In genomic region chr1:139336997-139337396, GRCm38 (mm10) we compare ENCODE assay signal across 27 mouse cellular contexts. TPM values are rescaled to one million over a fixed set of nuclear protein-coding genes. Genes with fewer than 3 reads are reported as not detected.
DNase-seq lines count a peak whose midpoint lies in the region; ATAC-seq and TF ChIP-seq lines count a peak whose summit lies in the region.
"Had no signal": no experiment of that assay in that cellular context is flagged by ENCODE, and none has a peak within 500 bp of the region (broad histone marks: within the 10 kb centered on the region; RNA-seq: fewer than 3 reads in every experiment).

No protein-coding gene starts in this region.

- no peaks in the 10 kb centered on the region for H3K4me1 ChIP-seq in hindbrain, embryonic 14.5 days (replicated peaks; ENCODE audit: control insufficient read depth, insufficient read depth, low read length)
- no peaks in the 10 kb centered on the region for H3K4me1 ChIP-seq in hindbrain, embryonic 12.5 days
- H3K4me1 ChIP-seq in hindbrain, embryonic 16.5 days (ENCODE audit: control insufficient read depth, insufficient read depth, low read depth, low read length): no peaks in the 10 kb centered on the region
- H3K4me1 ChIP-seq in hindbrain, embryonic 13.5 days (replicated peaks): no peaks in the 10 kb centered on the region
- H3K4me1 ChIP-seq in midbrain, postnatal 0 days (ENCODE audit: insufficient read depth, low read length): no peaks in the 10 kb centered on the region
- H3K4me1 ChIP-seq in midbrain, embryonic 15.5 days: no peaks in the 10 kb centered on the region
- H3K4me1 ChIP-seq: embryonic facial prominence, embryonic 13.5 days; embryonic facial prominence, embryonic 15.5 days had no signal

- H3K4me2 ChIP-seq in hindbrain, embryonic 14.5 days (replicated peaks): no peak overlapping the region
- H3K4me2 ChIP-seq in hindbrain, embryonic 12.5 days (replicated peaks): no peak overlapping the region
- H3K4me2 ChIP-seq in hindbrain, embryonic 16.5 days (ENCODE audit: low read length): no peak overlapping the region
- no peak overlapping the region for H3K4me2 ChIP-seq in hindbrain, embryonic 13.5 days
- H3K4me2 ChIP-seq in midbrain, postnatal 0 days (ENCODE audit: low read depth, low read length, poor library complexity, severe bottlenecking): no peak overlapping the region
- H3K4me2 ChIP-seq in midbrain, embryonic 15.5 days: no peak overlapping the region
- H3K4me2 ChIP-seq: embryonic facial prominence, embryonic 13.5 days; embryonic facial prominence, embryonic 15.5 days; forebrain, embryonic 13.5 days had no signal

- WGBS in hindbrain, embryonic 14.5 days: 65% methylated on average over 2 of the region's 2 CpGs
- 78% methylated on average over 2 of the region's 2 CpGs for WGBS in hindbrain, embryonic 12.5 days
- 51% methylated on average over 2 of the region's 2 CpGs for WGBS in hindbrain, embryonic 16.5 days
- whole genome bisulfite sequencing in hindbrain, embryonic 13.5 days: 80% methylated on average over 2 of the region's 2 CpGs
- WGBS in midbrain, postnatal 0 days: 92% methylated on average over 2 of the region's 2 CpGs
- 66% methylated on average over 2 of the region's 2 CpGs for WGBS in midbrain, embryonic 15.5 days

- H3K27me3 ChIP-seq in hindbrain, embryonic 14.5 days (ENCODE audit: control insufficient read depth, insufficient read depth, low read length): no peaks in the 10 kb centered on the region
- H3K27me3 ChIP-seq in hindbrain, embryonic 12.5 days: no peaks in the 10 kb centered on the region
- H3K27me3 ChIP-seq in hindbrain, embryonic 16.5 days (replicated peaks; ENCODE audit: control insufficient read depth, insufficient read depth, low read length): no peaks in the 10 kb centered on the region
- H3K27me3 ChIP-seq in hindbrain, embryonic 13.5 days: no peaks in the 10 kb centered on the region
- no peaks in the 10 kb centered on the region for H3K27me3 ChIP-seq in midbrain, postnatal 0 days (ENCODE audit: insufficient read depth, low read length)
- no peaks in the 10 kb centered on the region for H3K27me3 ChIP-seq in midbrain, embryonic 15.5 days (replicated peaks)
- H3K27me3 ChIP-seq: embryonic facial prominence, embryonic 13.5 days; embryonic facial prominence, embryonic 15.5 days; forebrain, embryonic 13.5 days had no signal

- TF ChIP-seq POLR2A in brain, embryonic 14.5 days (IDR thresholded peaks at IDR 0.05; ENCODE audit: borderline replicate concordance, extremely low read depth, insufficient read depth, insufficient read length, poor library complexity, severe bottlenecking): no peak

- no peak overlapping the region for H3K27ac ChIP-seq in hindbrain, embryonic 14.5 days
- no peak overlapping the region for H3K27ac ChIP-seq in hindbrain, embryonic 12.5 days
- no peak overlapping the region for H3K27ac ChIP-seq in hindbrain, embryonic 16.5 days (ENCODE audit: low read depth, low read length)
- H3K27ac ChIP-seq in hindbrain, embryonic 13.5 days: no peak overlapping the region
- no peak overlapping the region for H3K27ac ChIP-seq in midbrain, postnatal 0 days (ENCODE audit: low read depth, low read length)
- no peak overlapping the region for H3K27ac ChIP-seq in midbrain, embryonic 15.5 days
- H3K27ac ChIP-seq: embryonic facial prominence, embryonic 13.5 days; embryonic facial prominence, embryonic 15.5 days; forebrain, embryonic 13.5 days had no signal

- DNase-seq in hindbrain, embryonic 14.5 days (ENCODE audit: low spot score): no peak
- DNase-seq in midbrain, postnatal 0 days (ENCODE audit: low spot score): peak; percentile 10
- DNase-seq in brain, embryonic 14.5 days (ENCODE audit: low read depth): peak; percentile 50
- DNase-seq: adrenal gland, adult 8-10 months; adrenal gland, postnatal 14 days; adrenal gland, postnatal 36 days; cerebellum, adult 11 months; cerebellum, adult 18-20 months; cerebellum, adult 8-10 months; cerebellum, adult 9-11 months; cerebellum, postnatal 14 days; cerebellum, postnatal 36 days; embryo, embryonic 11 days had no signal

- H3K9me3 ChIP-seq in hindbrain, embryonic 14.5 days (ENCODE audit: control insufficient read depth, low read length): no peaks in the 10 kb centered on the region
- H3K9me3 ChIP-seq in hindbrain, embryonic 12.5 days (replicated peaks): no peaks in the 10 kb centered on the region
- H3K9me3 ChIP-seq in hindbrain, embryonic 16.5 days (ENCODE audit: control insufficient read depth, low read length): no peaks in the 10 kb centered on the region
- no peaks in the 10 kb centered on the region for H3K9me3 ChIP-seq in hindbrain, embryonic 13.5 days
- H3K9me3 ChIP-seq in midbrain, postnatal 0 days (ENCODE audit: low read length): no peaks in the 10 kb centered on the region
- H3K9me3 ChIP-seq in midbrain, embryonic 15.5 days: no peaks in the 10 kb centered on the region
- H3K9me3 ChIP-seq: embryonic facial prominence, embryonic 13.5 days; embryonic facial prominence, embryonic 15.5 days; forebrain, embryonic 13.5 days had no signal

- no peaks in the 10 kb centered on the region for H3K36me3 ChIP-seq in hindbrain, embryonic 14.5 days (replicated peaks; ENCODE audit: control insufficient read depth, insufficient read depth)
- no peaks in the 10 kb centered on the region for H3K36me3 ChIP-seq in hindbrain, embryonic 12.5 days
- H3K36me3 ChIP-seq in hindbrain, embryonic 16.5 days (ENCODE audit: control insufficient read depth, insufficient read depth, low read length): no peaks in the 10 kb centered on the region
- H3K36me3 ChIP-seq in hindbrain, embryonic 13.5 days: no peaks in the 10 kb centered on the region
- H3K36me3 ChIP-seq in midbrain, postnatal 0 days (ENCODE audit: insufficient read depth, low read length): no peaks in the 10 kb centered on the region
- H3K36me3 ChIP-seq in midbrain, embryonic 15.5 days (replicated peaks): no peaks in the 10 kb centered on the region
- H3K36me3 ChIP-seq: embryonic facial prominence, embryonic 13.5 days; embryonic facial prominence, embryonic 15.5 days had no signal

- H3K4me3 ChIP-seq in hindbrain, embryonic 14.5 days (replicated peaks; ENCODE audit: low read length): no peak overlapping the region
- H3K4me3 ChIP-seq in hindbrain, embryonic 12.5 days: no peak overlapping the region
- no peak overlapping the region for H3K4me3 ChIP-seq in hindbrain, embryonic 16.5 days (ENCODE audit: low read length)
- no peak overlapping the region for H3K4me3 ChIP-seq in hindbrain, embryonic 13.5 days
- no peak overlapping the region for H3K4me3 ChIP-seq in midbrain, postnatal 0 days (ENCODE audit: low read depth, low read length)
- H3K4me3 ChIP-seq in midbrain, embryonic 15.5 days: no peak overlapping the region
- H3K4me3 ChIP-seq: embryonic facial prominence, embryonic 13.5 days; embryonic facial prominence, embryonic 15.5 days; forebrain, embryonic 13.5 days had no signal

- H3K9ac ChIP-seq in hindbrain, embryonic 14.5 days: no peak overlapping the region
- H3K9ac ChIP-seq in hindbrain, embryonic 12.5 days: no peak overlapping the region
- H3K9ac ChIP-seq in hindbrain, embryonic 16.5 days (ENCODE audit: low read depth, low read length): no peak overlapping the region
- H3K9ac ChIP-seq in hindbrain, embryonic 13.5 days: no peak overlapping the region
- no peak overlapping the region for H3K9ac ChIP-seq in midbrain, postnatal 0 days (replicated peaks; ENCODE audit: low read length, poor library complexity, severe bottlenecking)
- no peak overlapping the region for H3K9ac ChIP-seq in midbrain, embryonic 15.5 days
- H3K9ac ChIP-seq: embryonic facial prominence, embryonic 13.5 days; embryonic facial prominence, embryonic 15.5 days; forebrain, embryonic 13.5 days had no signal

- peak; percentile 31; the same call in 1 of the 2 replicates for ATAC-seq in hindbrain, embryonic 14.5 days (ENCODE audit: low FRiP score)
- ATAC-seq in hindbrain, embryonic 12.5 days (ENCODE audit: low FRiP score): no peak
- peak; percentile 58; the same call in 1 of the 2 replicates for ATAC-seq in hindbrain, embryonic 16.5 days
- no peak for ATAC-seq in hindbrain, embryonic 13.5 days (ENCODE audit: low FRiP score)
- no peak for ATAC-seq in midbrain, postnatal 0 days (ENCODE audit: low FRiP score)
- no peak; the same call in 1 of the 2 replicates for ATAC-seq in midbrain, embryonic 15.5 days (replicated peaks)
- ATAC-seq in erythroblast, adult 5-6 weeks (replicated peaks; ENCODE audit: low FRiP score, poor library complexity, severe bottlenecking): no peak
- ATAC-seq: activated CD4-positive, CD25-positive, alpha-beta regulatory T cell, adult 4 months; forebrain, embryonic 13.5 days; forebrain, embryonic 16.5 days; Patski had no signal

- no peak for TF ChIP-seq CTCF in midbrain, postnatal 0 days (IDR thresholded peaks at IDR 0.05)
- TF ChIP-seq CTCF in brain, embryonic 14.5 days (IDR thresholded peaks at IDR 0.05; ENCODE audit: borderline replicate concordance, extremely low read depth, insufficient read depth, insufficient read length): no peak

RNA-seq across cellular contexts. Expression of gene Crb1, which starts 39.9 kb away (rescaled TPM):
- 1.2 and 2.0 TPM in 2 replicates for polyA plus RNA-seq in hindbrain, embryonic 14.5 days (2014; fragmentation: Nextera tagmentation; extraction: Ambion mirVana)
- polyA plus RNA-seq in hindbrain, embryonic 12.5 days (2016; fragmentation: Nextera tagmentation; extraction: Ambion mirVana): 2.1 and 3.0 TPM in 2 replicates
- 1.2 and 1.4 TPM in 2 replicates for polyA plus RNA-seq in hindbrain, embryonic 16.5 days (2015; fragmentation: Nextera tagmentation; extraction: Ambion mirVana)
- 1.7 and 2.7 TPM in 2 replicates for polyA plus RNA-seq in hindbrain, embryonic 13.5 days (2015; fragmentation: Nextera tagmentation; extraction: Ambion mirVana)
- 3.0 and 7.9 TPM in 2 replicates for total RNA-seq in midbrain, postnatal 0 days (2014; rRNA removed)
- polyA plus RNA-seq in midbrain, postnatal 0 days (2015; fragmentation: Nextera tagmentation; extraction: Ambion mirVana): 1.1 and 1.8 TPM in 2 replicates
- polyA plus RNA-seq in midbrain, embryonic 15.5 days (2015; fragmentation: Nextera tagmentation; extraction: Ambion mirVana): 2.4 and 3.0 TPM in 2 replicates
- polyA plus RNA-seq in brain, embryonic 14.5 days (2012; rRNA removed): 3.7 and 4.4 TPM in 2 replicates
- total RNA-seq in erythroblast, adult 5-6 weeks (2015; ENCODE audit: low replicate concordance): 0.84 TPM in 1 of 2 replicates, not detected in the other
- not detected in 2 replicates for total RNA-seq in erythroblast, adult 5-6 weeks (2017; ENCODE audit: low replicate concordance)
- total RNA-seq: adrenal gland, adult 8-10 months; adrenal gland, postnatal 14 days; adrenal gland, postnatal 36 days; common myeloid progenitor, adult 5-6 weeks; MEL had no signal
- polyA plus RNA-seq: activated CD4-positive, CD25-positive, alpha-beta regulatory T cell, adult 4 months; C2C12; embryonic facial prominence, embryonic 13.5 days; embryonic facial prominence, embryonic 15.5 days had no signal

Comparison
In these comparisons a context has a peak if more than half of its experiments do, and no peak if none do; other contexts are left out.
1. ATAC-seq: peak in hindbrain, embryonic 14.5 days (single experiment) and hindbrain, embryonic 16.5 days (single experiment); none in hindbrain, embryonic 12.5 days (single experiment), hindbrain, embryonic 13.5 days (single experiment), midbrain, postnatal 0 days (single experiment), midbrain, embryonic 15.5 days (single experiment) and erythroblast, adult 5-6 weeks (single experiment).